Mouse (Mus musculus): ENCODE data around the gene Dock6.

DNA sequence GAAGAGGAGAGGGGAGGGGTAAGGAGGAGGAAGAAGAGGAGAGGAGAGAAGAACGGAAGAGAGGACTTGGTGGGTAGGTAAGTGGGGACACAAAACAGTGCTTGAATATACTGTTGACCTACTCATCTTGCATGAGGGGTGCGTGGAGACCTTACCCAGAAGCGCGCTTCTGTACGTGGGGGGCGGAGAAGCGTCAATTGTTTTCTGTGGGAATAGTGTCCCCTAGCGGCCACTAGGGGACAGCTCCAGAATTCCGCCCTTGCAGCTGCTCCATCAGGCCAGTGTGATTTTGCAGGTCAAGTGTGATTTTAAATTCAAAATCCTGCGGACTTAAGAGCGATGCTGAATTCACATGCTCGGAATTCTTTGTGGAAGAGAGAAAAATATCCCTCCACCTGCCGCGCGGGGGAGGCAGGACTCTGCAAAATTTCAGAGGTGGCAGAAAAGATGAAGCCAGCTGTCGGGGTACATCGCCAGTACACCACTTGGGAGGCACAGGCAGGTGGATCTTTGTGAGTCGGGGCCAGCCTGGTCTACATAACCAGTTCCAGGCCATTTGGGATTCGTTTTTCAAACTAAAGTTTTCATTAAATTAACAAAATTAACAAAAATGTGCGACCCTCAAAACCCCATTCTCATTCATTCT lies 18.6 kb upstream of the Dock6 start:
- TF ChIP-seq CTCF (IDR thresholded peaks at IDR 0.05; ENCODE audit: low read depth), result peak; percentile 93
- TF ChIP-seq EP300 (optimal IDR thresholded peaks at IDR 0.05), result no peak

Measured in stomach, postnatal 0 days (tissue).